Mouse (Mus musculus): ENCODE results near the gene Epha6.

Epha6 gene

GRCm38 (mm10) chr16:60264719-60265508, 340.4 kb downstream of the Epha6 start:
- DNase-seq (ENCODE audit: low spot score), result no peak

GRCm38 (mm10) chr16:60258151-60258635, 347.1 kb downstream of the Epha6 start:
- DNase-seq (ENCODE audit: low spot score), result no peak

DNA sequence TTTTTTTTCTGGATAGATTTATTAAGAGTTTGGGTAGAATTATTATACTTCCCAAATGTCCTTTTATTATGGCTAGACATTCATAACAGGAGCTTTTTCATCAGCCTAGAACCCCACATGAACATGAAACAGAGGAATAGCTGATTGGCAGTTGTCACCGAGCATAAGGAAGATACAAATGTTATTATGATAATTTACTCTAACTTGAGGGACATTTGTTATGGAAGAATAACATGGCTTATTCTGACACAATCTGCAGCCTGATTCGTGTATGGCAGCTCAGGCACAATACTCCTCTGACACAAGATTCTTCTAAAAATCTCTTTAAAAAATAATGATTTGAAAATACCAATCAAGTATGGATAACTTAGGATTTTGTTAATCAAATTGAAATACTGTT, 347.7 kb downstream of the Epha6 start:
- DNase-seq (ENCODE audit: low spot score), result no peak

GRCm38 (mm10) chr16:60257044-60257443, 348.3 kb downstream of the Epha6 start:
- DNase-seq (ENCODE audit: low spot score), result no peak

GRCm38 (mm10) chr16:60239356-60240190, 365.8 kb downstream of the Epha6 start:
- DNase-seq (ENCODE audit: low spot score), result no peak

DNA sequence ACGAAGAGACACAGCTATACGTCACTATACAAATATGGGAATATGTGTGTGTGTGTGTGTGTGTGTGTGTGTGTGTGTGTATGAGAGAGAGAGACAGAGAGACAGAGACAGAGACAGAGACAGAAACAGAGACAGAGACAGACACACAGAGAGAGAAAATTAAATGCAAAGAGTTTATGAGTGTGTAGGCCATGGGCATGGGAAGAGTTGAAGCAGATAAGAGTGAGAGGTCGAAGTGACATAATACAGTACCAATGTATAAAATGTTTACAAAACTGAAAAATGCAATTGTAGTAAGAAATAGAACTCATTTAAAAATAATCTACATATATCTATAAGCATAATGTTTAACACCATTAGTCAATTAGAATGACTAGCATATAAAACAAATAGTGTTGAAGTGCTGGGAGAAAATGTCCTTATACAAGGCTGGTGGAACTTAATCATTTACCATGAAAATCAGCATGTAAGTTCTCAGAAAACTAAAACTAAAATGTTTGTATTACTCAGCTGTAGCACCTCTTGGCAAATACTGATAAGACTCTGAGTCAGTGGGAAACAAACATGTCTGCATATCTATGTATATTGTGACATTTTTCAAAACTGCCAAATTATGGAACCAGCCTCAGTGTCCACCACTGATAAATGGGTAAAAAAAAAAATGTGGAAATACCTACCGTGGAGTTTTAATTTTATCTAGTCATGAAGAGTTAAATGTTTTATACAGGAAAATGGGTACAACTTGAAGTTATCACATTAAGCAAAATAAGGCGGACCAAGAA, 371.2 kb downstream of the Epha6 start:
- DNase-seq (ENCODE audit: low spot score), result no peak

- no peak for DNase-seq (ENCODE audit: low spot score)
Observed at GRCm38 (mm10) chr16:60232982-60233381, 372.3 kb downstream of the Epha6 start.

- DNase-seq (ENCODE audit: low spot score), result no peak
Observed at GRCm38 (mm10) chr16:60209151-60209550, 396.2 kb downstream of the Epha6 start.

DNA sequence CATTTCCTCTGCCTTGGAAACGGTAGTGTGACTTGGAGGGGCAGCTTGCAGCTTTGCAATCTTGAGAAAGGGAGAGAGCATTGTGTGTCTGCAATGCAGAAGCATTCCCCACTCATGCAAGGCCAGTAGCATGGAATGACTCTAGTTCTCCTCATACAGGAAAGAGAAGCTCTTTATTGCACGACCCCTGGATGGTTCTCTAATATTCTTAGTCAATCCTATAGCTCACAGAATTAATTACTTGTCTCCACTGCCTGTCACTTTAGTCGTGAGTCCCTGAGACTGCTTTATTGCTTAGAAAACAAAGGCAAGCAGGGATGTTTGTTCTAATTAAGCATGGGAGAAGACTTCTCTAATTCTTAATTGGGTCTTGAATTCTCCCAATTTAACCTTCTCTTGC, 429.8 kb downstream of the Epha6 start:
- DNase-seq (ENCODE audit: low spot score), result no peak

GRCm38 (mm10) chr16:60152439-60152838, 452.9 kb downstream of the Epha6 start:
- DNase-seq (ENCODE audit: low spot score), result no peak

- no peak for DNase-seq (ENCODE audit: low spot score)
Observed at GRCm38 (mm10) chr16:60144370-60144769, 461.0 kb downstream of the Epha6 start.

DNA sequence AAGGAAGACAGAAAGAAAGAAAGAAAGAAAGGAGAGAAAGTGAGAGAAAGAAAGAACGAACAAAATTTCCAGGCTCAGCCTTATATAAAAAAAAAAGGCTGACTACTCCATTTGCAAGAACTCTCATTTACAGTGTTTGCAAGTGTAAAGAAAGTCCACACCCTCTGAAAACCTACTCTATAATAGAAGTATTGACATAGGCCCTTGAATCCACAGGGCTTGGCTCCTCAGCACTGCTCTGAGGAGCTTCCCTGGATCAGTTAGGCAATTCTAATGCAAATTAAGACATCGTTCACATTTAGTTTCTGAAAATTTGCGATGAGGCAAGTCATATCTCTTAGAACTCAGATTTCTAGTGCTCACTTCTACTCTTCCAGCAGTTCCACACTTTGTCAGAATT, 483.9 kb downstream of the Epha6 start:
- no peak for DNase-seq (ENCODE audit: low spot score)

GRCm38 (mm10) chr16:60102210-60102609, 503.1 kb downstream of the Epha6 start:
- no peak for DNase-seq (ENCODE audit: low spot score)

DNA sequence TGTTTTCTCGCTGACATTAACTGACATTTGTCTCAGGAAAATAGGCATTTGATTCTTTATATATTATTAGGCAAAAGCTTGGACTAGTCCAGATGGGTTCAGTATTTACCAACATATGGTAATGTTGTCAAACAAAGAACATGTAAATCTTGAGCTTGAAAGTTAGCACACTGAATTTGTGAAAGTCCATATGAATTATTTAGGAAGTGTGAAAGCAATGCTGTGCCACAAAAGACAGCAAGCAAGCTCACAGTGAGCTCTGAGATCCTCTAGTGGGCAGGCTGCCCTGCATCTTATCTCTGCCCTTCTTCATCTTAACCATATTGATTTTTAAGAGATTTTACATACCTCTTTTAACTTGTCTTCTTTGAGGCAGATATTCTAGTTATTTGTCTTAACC, 510.0 kb downstream of the Epha6 start:
- no peak for DNase-seq (ENCODE audit: low spot score)

GRCm38 (mm10) chr16:60086976-60087375, 518.4 kb downstream of the Epha6 start:
- no peak for DNase-seq (ENCODE audit: low spot score)

DNA sequence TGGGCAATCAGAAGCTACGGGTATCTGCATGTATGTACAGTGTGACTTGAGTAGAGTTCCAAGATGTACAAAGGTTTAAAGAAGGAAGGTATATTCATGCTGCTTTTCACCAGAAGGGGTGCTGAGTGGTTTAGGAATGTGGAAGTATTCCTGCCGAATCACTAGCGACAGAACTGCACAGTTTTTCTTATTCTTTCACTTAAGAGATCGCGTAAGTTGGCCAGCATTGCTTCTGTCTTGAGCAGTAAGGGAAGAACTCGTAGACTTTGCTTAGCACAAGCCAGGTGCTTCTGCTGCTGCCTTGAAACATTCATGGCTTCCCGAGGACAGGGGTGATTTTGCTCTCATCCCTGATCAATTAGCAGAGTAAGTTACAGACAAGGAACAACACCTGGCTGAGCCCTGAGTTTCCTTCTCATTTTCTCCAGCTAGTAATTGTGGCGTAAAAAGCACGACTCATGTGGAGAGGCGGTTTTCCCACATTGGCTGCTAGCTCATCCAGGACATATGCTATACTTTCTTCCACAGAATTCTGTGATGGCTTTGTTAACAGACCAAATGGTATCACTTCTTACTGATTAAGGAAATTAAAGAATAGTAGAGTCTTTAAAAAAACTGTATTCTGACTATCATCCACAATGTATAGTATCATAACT, 534.7 kb downstream of the Epha6 start:
- DNase-seq (ENCODE audit: low spot score), result no peak

GRCm38 (mm10) chr16:60043809-60044208, 561.5 kb downstream of the Epha6 start:
- DNase-seq (ENCODE audit: low spot score), result no peak

DNA sequence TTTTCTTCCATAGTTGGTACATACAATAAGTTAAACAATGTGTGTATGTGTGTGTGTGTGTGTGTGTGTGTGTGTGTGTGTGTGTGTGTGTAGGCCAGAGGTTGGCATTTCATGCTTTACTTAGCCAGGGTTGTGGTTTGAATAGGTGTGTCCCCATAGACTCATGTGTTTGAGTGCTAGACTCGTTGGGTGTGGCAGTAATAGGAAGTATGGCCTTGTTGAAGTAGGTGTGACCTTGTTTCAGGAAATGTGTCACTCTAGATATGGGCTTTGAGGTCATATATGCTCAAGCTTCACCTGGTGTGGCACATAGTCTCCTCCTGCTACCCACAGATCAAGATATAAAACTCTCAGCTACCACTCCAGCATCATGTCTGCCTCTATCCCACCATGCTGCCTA, 577.0 kb downstream of the Epha6 start:
- no peak for DNase-seq (ENCODE audit: low spot score)

- no peak for DNase-seq (ENCODE audit: low spot score)
Observed at GRCm38 (mm10) chr16:60006857-60007568, 598.3 kb downstream of the Epha6 start.

- no peak for DNase-seq (ENCODE audit: low spot score)
Observed at GRCm38 (mm10) chr16:59969816-59970215, 635.5 kb downstream of the Epha6 start.

- no peak for DNase-seq (ENCODE audit: low spot score)
Observed at GRCm38 (mm10) chr16:59955731-59956130, 649.6 kb downstream of the Epha6 start.

Measured in adipocyte (in vitro differentiated cells).